Mouse (Mus musculus): ENCODE measurements at regions not wholly inside any gene's neighbourhood (a gene's known extent, or its start where the extent isn't known, plus 50 kb on each side); places are given as distances from the start of the nearest gene placed in this dataset.
"Not testable (repeated sequence)": the region's sequence is repeated elsewhere in the genome, so short reads cannot be mapped to it uniquely, and the experiment has no call there.

DNA sequence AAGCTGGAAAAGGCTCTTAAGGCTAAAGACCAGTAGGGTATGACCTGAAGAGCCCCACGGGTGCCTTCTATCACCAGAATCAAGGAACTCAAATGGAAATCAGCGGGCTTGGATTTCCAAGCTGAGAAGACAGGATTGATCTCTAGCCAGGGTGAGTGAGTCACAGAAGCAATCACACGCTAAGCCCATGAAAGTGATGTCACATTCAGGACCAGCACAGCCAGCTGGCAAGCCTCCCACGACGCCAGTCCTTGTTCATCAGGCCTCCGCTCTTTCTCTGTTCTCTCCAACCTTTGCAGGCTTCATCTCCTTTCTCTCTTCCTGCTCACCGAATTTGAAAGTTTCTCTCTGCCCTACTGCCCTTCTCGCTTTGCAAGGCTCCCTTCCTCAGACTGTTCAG is 138.3 kb downstream of the Cdca7 start:
- peak; percentile 67 to 69 for DNase-seq (ENCODE audit: low spot score in 2 of 2)

DNA sequence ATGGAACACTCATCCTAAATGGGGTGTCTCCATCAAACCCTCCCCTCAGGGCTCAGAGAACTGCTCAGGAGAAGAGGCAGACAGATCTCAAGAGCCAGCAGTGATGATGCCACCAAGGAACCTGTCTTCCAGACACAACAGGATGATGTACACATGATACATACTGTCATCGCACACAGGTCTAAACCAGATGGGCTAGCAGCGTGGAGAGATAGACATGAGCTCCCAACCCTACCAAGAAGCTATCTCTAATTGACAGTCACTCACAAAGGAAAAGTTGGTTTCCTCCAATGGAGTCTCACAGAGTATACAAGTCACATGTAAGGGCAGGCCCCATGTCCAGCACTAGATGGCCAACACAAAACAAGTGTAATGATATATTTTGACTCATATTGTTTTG is 139.9 kb downstream of the Cdca7 start:
- DNase-seq (ENCODE audit: low spot score in 2 of 2): no peak

GRCm38 (mm10) chr2:72616412-72616811 is 140.5 kb downstream of the Cdca7 start:
- DNase-seq (ENCODE audit: low spot score in 2 of 2): no peak

DNA sequence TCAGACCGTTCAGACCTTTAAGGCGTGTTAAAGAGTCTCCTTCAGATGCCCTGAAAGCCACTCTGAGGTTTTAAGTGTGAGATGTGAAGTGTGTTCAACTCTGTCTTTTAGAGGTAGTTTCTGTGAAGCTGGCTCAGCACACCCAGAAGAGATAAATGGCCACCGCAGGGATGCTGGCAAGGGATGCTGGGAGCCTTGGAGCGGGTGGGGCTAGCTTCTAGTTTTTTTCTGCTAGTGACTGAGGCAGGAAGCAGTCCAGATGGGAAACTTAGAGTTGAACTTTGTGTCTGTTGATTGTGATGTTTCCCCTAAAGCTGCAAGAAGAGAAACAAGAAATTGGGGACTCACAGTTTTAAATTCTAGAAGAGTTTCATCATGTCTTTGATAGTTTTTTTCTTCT is 143.5 kb downstream of the Cdca7 start:
- DNase-seq (ENCODE audit: low spot score in 2 of 2): no peak

- DNase-seq (ENCODE audit: low spot score in 2 of 2): no peak
Observed at GRCm38 (mm10) chr2:72620182-72620652, 144.3 kb downstream of the Cdca7 start.

DNA sequence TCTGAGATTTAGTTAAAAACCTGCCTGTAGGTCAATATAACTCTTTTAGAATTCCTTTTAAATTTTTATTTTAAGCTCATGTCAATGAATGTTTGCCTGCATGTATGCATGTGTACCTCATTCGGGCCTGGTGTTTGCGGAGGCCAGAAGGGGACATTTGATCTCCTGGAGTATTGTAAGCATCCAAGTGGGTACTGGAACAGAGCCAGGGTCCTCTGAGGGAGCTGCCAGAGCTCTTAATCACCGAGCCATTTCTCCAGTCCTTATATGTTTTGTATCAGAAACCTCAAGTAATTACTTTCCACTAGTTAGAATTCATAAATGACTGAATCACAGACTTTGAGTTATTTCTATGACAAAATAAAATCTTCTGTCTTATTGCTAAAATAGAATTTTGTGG is 152.0 kb downstream of the Cdca7 start:
- no peak for DNase-seq (ENCODE audit: low spot score in 2 of 2)

DNA sequence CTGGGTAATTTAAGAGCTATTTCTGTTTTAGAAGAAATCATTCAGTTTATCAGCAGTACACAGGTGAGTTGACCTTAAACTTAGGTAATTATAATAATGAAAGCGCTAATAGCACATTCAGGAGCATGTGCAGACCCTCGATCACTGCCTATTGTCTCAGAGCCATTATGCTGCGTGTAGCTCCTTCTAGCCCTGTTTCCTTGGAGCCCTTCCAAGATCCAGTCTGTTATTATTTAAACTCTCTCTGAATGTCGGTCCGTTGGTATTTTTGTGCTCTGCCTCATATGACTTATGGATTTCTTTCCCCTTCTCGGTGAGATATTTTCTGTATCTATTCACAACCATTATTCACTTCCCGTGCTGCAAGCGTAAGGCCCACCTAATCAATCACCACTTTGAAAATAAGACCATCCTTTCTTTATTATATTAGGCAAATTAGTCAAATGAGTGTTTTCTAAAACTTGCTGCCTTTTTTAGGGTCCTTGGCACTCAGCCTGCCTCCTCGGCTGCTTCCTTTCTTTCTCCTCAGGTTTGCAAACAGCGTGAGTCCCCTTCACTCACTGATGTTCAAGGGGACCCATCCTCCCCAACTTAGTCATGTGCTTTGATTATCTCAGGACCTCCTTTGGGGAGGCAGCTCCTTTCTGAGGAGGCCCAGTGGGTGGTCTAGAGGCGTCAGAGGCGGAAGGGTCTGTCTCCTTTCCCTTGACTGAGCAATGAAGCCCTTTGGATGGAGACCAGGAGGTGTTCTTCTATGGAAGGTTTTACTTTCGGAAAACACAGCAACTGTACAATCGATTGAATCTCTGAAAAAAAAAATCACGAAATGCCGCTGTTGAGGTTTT is 152.9 kb downstream of the Cdca7 start:
- no peak for DNase-seq (ENCODE audit: low spot score in 2 of 2)

DNA sequence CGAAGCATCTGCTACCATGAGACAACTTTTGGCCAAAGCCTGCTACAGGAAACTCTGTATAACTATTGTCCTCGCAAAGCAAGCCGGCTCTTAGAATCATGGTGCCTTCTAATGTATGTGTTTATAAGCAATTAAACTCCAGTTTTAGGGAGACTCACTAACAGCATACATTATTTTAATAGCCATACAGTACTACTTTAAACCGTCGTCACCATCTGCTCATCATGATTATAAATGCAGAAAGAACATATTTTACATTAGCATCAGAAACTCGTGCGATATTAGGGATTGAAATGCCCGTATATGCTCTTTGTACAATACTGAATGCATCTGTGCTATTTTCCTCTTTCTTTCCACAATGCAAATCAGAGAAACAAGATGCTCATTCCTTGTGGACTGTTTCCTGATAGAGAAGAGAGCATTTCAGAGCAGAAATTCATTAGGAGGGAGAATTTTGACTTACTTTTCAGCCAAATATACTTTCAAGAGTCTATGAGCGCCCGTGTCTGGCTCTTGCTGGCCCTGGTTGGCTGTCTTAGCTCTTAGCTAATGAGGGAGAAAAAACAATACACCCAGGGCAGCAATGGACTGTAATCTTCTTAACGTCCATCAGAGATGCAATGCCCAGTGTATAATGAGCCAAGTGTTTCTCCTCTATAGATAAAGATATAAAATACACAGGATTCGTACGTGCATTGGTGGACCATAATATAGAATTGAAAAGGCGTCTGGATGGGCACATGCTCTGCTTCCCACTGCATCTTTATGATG is 153.9 kb downstream of the Cdca7 start:
- DNase-seq (ENCODE audit: low spot score in 2 of 2): no peak

- DNase-seq (ENCODE audit: low spot score in 2 of 2): no peak
Observed at GRCm38 (mm10) chr2:72637881-72638620, 162.1 kb downstream of the Cdca7 start.

DNA sequence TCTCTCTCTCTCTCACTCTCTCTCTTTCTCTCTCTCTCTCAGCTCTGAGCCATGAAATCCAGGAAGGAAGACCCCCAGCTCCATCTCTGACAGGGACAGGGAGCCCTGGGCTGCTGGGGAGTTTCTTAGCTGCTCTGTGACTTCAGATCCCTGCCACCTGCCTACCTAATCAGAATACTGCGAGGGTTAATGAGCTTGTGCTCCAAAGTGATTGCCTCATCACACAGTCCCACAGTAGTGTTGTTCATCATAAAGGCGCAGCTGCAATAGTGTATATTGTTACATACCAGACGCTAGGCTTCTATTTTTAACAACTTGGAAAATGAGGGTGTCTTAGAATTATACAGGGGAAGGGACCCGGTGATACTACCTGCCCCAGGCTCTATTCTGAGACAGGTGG is 163.1 kb downstream of the Cdca7 start:
- no peak for DNase-seq (ENCODE audit: low spot score in 2 of 2)

- no peak for DNase-seq (ENCODE audit: low spot score in 2 of 2)
Observed at GRCm38 (mm10) chr2:72641228-72641627, 165.3 kb downstream of the Cdca7 start.

DNA sequence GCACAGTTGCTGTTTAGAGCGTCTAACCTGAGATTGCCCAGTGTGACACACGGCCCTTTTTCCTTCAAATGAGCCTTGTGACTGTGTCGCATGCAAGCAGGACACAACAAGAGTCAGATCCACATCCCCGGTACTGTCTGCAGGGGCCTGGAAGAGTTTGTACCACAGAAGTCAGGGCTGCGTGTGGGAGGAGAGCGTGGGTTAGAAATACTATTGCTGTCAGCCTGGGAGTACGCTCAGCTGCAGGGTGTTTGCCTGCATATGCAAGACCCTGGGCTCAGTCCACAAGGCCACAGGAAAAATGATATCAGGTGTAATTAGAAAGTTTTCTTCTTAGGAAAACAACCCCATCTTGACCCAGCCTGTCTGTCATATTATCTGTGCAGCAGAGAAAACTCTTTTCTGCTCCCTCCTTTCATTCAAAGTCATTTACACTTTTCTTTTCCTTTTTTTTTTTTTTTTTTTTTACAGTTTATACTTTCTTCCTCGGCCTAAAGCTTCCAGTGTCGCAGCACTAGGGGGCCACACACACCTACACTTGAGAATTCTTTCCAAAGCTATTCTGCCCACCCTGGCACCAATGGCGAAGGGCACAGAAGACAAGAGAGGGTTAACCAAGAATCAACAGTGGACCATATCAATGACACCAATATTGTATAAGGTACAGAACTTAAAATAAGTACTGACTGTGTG is 168.3 kb downstream of the Cdca7 start:
- no peak for DNase-seq (ENCODE audit: low spot score in 2 of 2)

- no peak for DNase-seq (ENCODE audit: low spot score in 2 of 2)
Observed at GRCm38 (mm10) chr2:72647642-72648041, 171.7 kb downstream of the Cdca7 start.

- no peak for DNase-seq (ENCODE audit: low spot score in 2 of 2)
Observed at GRCm38 (mm10) chr2:72648294-72648693, 172.3 kb downstream of the Cdca7 start.

DNA sequence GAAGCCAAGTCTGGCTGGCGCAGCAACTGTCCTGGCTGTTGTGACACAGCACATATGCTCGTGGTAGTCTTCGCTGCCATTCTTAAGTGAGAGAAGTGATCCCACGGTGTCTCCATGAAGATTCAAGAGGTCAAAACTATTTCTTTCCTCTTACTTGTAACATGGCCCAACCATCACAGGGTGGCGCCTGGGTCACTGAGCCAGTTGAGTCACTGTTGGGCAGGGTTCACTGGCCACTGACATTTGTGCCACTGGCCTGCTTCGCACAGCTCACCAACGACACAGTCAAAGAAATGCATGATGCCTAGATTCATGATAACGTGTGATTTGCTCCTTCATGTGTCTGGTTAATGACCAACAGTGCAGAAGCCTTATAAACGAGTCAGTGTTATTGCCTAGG is 179.9 kb downstream of the Cdca7 start:
- DNase-seq (ENCODE audit: low spot score in 2 of 2): no peak

DNA sequence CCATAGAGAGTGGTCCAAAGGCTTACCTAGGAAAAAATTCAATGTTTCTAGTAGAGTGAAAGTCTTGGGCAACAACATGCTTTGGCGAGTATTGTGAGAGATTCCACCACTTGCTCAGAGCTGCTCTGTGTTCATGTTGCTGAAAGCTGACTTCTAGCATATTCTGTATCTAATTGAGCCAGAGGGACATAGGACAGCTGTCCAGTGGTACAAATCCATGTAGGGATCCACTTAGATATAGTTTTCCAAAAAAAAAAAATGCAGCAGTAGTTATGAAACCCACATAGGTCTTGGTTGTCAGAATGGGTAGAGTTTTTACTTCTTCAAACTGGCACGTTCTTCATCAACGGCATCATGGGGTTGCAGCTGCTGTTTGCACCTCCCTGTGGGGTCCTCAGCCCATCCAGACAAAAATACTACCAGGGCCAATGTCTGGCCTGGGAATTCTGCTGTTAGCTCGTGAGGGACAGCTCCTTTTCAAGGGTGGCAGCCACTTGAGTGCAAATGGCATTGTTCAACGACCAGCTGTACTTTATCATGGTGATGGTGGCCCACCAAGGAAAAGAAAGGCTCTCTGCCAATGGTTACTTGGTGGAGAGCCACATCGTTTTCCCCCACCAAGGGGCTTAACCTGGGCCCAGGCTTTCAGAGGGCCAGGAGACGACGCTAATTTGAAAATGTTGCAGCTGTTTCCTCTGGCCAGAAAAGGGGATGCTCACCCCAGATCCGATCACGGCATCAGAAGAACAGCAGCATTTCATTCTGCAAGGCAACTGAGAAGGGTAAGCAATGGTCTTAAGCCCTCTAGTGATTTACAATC is 181.4 kb downstream of the Cdca7 start:
- no peak for DNase-seq (ENCODE audit: low spot score in 2 of 2)

DNA sequence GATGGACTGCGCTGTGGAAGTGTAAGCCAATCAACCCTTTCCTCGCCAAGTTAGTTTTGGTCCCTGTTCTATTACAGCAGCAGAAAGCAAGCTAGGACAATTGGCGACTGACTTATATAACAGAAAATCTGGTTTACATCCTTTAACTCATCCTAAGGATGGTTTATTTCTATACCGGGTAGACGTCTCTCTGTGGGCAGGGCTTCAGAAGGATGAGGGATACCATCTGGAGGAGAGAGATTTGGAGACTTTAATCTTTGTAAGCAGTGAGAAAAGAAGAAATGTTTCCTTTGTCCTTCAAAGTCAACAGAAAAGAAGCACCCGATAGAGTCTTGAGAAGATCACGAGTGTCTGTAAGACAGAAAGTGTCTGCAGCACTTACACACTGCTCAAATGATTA is 186.4 kb downstream of the Cdca7 start:
- no peak for DNase-seq (ENCODE audit: low spot score in 2 of 2)

DNA sequence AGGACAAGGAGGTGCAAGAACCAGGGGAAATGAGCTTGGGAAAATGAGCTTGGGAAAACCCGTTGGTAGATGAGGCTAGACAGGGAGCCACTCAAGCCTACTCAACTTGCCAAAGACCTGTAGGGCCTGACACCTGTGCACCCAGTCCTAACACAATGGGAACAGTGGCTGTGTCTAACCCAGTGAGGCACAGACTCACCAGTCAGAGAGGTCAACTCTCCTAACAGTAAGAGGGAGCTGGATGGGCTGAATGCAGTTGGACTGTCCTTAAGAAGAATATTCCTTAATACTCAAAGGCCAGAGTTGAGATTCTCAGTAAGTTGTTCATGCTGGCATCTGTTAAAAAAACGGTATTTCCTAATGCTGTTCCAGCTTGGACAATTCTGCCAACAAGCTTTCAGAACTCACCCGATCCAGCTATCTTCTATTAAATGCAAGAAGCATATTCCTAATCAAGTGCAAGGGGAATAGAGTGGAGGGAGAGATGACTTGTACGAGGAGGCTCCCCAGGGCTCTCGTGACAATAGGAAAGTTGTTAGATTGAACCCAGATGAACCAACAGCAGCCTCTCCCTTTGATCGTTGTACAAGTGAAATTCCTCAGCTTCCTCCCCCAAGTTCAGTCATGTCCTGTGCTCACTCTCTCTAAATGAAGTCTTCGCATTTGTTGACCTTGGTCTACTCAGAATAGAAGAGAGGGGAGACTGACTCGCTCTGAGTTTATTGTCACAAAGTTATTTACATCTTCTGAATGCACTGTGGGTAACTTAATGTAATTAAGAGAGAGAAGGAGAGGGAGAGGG is 187.2 kb downstream of the Cdca7 start:
- DNase-seq (ENCODE audit: low spot score in 2 of 2): no peak

- DNase-seq (ENCODE audit: low spot score in 2 of 2): not testable (repeated sequence)
Observed at GRCm38 (mm10) chr2:72667396-72667795, 191.4 kb downstream of the Cdca7 start.

Measured in adrenal gland, adult 18-20 months (tissue).